Mouse (Mus musculus): ENCODE measurements around the gene Clasp2. TPM values are rescaled to one million over a fixed set of nuclear protein-coding genes. Genes with fewer than 3 reads are reported as not detected.
"Not testable (repeated sequence)": the region's sequence is repeated elsewhere in the genome, so short reads cannot be mapped to it uniquely, and the experiment has no call there.

Gene Clasp2
- polyA plus RNA-seq, 1 experiment from 2014 or later: 41.0 TPM

DNA sequence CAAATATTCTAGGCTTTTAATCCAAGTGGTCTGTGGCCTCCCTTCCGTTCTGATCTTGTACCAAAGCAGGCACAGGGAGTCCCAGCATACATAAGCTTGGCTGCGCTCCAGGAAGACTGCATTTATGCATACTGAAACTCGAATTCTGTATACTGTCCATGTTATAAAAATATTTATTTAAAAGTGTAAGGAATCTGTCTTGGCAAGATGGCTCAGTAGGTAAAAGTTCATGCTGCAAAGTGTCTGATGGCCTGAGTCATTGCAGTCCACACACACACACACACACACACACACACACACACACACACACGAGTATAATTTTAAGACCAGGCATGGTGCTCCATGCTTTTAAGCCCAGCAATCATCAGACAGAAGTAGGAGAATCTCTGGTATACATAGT is 161.9 kb downstream of the Clasp2 start:
- H3K27me3 ChIP-seq: no peaks in the 10 kb centered on the region
- no peak overlapping the region for H3K9ac ChIP-seq
- 84% methylated on average over 4 of the region's 4 CpGs for WGBS
- no peak for ATAC-seq (ENCODE audit: insufficient number of reproducible peaks, insufficient read depth, low FRiP score, low TSS enrichment)
- H3K27ac ChIP-seq: no peak overlapping the region
- H3K9me3 ChIP-seq: no peaks in the 10 kb centered on the region
- H3K4me3 ChIP-seq: no peak overlapping the region
- H3K4me1 ChIP-seq: no peaks in the 10 kb centered on the region
- H3K36me3 ChIP-seq: peaks cover 37% of the 10 kb centered on the region
- H3K4me2 ChIP-seq (replicated peaks): no peak overlapping the region

DNA sequence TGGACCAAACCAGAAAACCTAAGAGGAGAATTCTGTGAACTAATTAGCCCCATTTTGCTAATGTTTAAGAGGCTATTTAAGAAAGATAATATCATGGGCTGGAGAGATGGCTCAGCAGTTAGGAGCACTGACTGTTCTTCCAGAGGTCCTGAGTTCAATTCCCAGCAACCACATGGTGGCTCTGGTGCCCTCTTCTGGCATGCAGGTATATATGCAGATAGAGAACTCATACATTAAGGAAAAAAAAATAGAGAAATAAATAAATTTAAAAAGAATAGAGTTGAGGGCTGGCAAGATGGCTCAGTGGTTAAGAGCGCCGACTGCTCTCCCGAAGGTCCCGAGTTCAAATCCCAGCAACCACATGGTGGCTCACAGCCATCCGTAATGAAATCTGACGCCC is 163.0 kb downstream of the Clasp2 start:
- not testable (repeated sequence) for H3K27ac ChIP-seq; H3K4me2 ChIP-seq (replicated peaks); H3K9me3 ChIP-seq; H3K4me3 ChIP-seq; ATAC-seq (ENCODE audit: insufficient number of reproducible peaks, insufficient read depth, low FRiP score, low TSS enrichment); H3K27me3 ChIP-seq; H3K4me1 ChIP-seq; H3K9ac ChIP-seq
- 95% methylated on average over 6 of the region's 6 CpGs for WGBS
- peaks cover 44% of the 10 kb centered on the region for H3K36me3 ChIP-seq

DNA sequence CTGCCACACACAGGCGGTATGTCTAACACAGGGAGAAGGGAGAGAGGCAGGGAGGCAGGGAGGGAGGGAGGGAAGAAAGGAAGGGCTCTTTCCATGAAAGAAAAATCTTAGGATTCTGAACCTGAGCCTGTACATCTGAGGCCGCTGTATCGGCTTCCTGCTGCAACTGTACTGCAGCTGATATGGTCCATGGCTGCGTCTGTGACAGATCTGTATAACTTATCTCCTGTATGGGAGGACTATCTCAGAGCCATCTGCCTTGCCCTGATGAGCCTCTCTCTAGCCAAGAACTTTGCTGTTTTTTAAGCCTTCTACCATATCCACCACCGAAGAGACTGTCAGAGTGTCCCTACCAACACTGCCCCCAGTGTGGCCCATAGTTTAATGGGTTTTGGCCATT is 174.5 kb downstream of the Clasp2 start:
- ATAC-seq (ENCODE audit: insufficient number of reproducible peaks, insufficient read depth, low FRiP score, low TSS enrichment): no peak
- H3K27me3 ChIP-seq: no peaks in the 10 kb centered on the region
- H3K4me1 ChIP-seq: no peaks in the 10 kb centered on the region
- no peak overlapping the region for H3K4me3 ChIP-seq
- no peaks in the 10 kb centered on the region for H3K9me3 ChIP-seq
- H3K36me3 ChIP-seq: peaks cover 43% of the 10 kb centered on the region
- WGBS: 92% methylated on average over 5 of the region's 5 CpGs
- H3K9ac ChIP-seq: no peak overlapping the region
- no peak overlapping the region for H3K4me2 ChIP-seq (replicated peaks)
- H3K27ac ChIP-seq: no peak overlapping the region

DNA sequence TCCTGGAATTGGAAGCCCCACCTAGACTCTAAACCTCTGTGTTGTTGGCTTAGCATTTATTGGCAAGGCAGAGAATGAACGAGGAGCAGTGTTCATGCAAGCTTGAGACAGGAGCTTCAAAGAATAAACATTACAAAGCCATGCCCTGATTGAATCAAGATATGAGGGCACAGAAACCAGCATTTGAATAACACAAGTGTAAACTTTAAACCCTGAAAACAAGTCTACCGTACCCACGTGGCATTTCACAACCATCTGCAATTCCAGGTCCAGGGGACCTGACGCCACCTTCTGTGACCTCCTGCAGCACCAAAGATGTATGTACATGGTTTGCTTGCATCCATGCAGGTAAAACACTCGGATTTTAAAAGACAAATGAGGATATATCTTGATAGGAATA is 181.4 kb downstream of the Clasp2 start:
- Histone ChIP-seq H3K4me2 (replicated peaks) (no peak overlapping the region), H3K27ac (no peak overlapping the region), H3K36me3 (peaks cover 12% of the 10 kb centered on the region), H3K9me3 (no peaks in the 10 kb centered on the region), H3K9ac (no peak overlapping the region), H3K4me3 (no peak overlapping the region), H3K27me3 (no peaks in the 10 kb centered on the region), H3K4me1 (no peaks in the 10 kb centered on the region)
- 91% methylated on average over 5 of the region's 5 CpGs for WGBS
- ATAC-seq (ENCODE audit: insufficient number of reproducible peaks, insufficient read depth, low FRiP score, low TSS enrichment): no peak

DNA sequence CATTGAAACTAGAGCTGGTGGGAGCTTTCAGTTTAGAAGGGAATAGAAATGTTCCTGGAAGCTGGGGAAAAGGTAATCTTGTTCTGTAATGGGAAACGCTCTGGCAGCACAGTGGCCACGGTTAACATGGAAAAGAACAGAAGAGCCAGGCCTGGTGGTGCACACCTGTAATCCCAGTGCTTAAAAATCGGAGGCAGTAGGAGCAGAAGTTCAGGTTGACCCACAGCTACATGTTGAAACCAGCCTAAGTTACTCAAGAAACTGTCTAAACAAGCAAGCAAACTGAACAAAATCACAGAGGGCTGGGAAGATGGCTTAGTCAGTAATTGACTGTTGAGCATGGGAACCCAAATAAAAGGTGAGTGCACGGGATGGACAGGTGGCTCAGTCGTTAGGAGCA is 183.6 kb downstream of the Clasp2 start:
- no peak overlapping the region for H3K4me2 ChIP-seq (replicated peaks)
- no peak overlapping the region for H3K27ac ChIP-seq
- ATAC-seq (ENCODE audit: insufficient number of reproducible peaks, insufficient read depth, low FRiP score, low TSS enrichment): no peak
- no peaks in the 10 kb centered on the region for H3K4me1 ChIP-seq
- WGBS: 87% methylated on average over 5 of the region's 5 CpGs
- no peaks in the 10 kb centered on the region for H3K27me3 ChIP-seq
- peaks cover 8% of the 10 kb centered on the region for H3K36me3 ChIP-seq
- H3K9me3 ChIP-seq: no peaks in the 10 kb centered on the region
- H3K4me3 ChIP-seq: no peak overlapping the region
- no peak overlapping the region for H3K9ac ChIP-seq

DNA sequence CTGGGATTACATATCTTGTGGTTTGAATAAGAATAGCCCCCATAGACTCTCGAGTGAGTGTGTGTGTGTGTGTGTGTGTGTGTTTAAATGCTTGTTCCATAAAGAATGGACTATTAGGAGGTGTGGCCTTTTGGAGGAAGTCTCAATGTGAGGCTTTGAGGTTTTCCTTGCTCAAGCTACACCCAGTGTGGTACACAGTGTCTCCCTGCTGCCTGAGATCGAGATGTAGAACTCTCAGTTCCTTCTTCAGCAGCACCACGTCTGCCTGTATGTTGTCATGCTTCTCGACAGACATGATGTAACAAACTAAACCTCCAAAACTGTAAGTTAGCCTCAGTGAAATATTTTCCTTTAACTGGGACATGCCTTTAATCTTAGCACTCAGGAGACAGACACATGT is 187.3 kb downstream of the Clasp2 start:
- H3K9me3 ChIP-seq: no peaks in the 10 kb centered on the region
- no peaks in the 10 kb centered on the region for H3K36me3 ChIP-seq
- H3K4me3 ChIP-seq: no peak overlapping the region
- peaks cover 13% of the 10 kb centered on the region for H3K4me1 ChIP-seq
- no peaks in the 10 kb centered on the region for H3K27me3 ChIP-seq
- no peak for ATAC-seq (ENCODE audit: insufficient number of reproducible peaks, insufficient read depth, low FRiP score, low TSS enrichment)
- H3K9ac ChIP-seq: no peak overlapping the region
- H3K4me2 ChIP-seq (replicated peaks): no peak overlapping the region
- 84% methylated on average over 4 of the region's 4 CpGs for WGBS
- no peak overlapping the region for H3K27ac ChIP-seq

- Histone ChIP-seq H3K27ac (no peak overlapping the region), H3K4me3 (no peak overlapping the region; the same call in 1 of the 2 replicates), H3K9ac (no peak overlapping the region), H3K27me3 (no peaks in the 10 kb centered on the region), H3K9me3 (no peaks in the 10 kb centered on the region), H3K4me2 (replicated peaks) (peak overlapping the region; percentile 52; the same call in 1 of the 2 replicates), H3K4me1 (peaks cover 14% of the 10 kb centered on the region), H3K36me3 (no peaks in the 10 kb centered on the region)
- 74% methylated on average over 1 of the region's 1 CpGs for WGBS
- ATAC-seq (ENCODE audit: insufficient number of reproducible peaks, insufficient read depth, low FRiP score, low TSS enrichment): no peak
These were observed 188.4 kb downstream of the Clasp2 start for GRCm38 (mm10) chr9:113929676-113930075.

- Histone ChIP-seq H3K9me3 (no peaks in the 10 kb centered on the region), H3K27ac (peak within 1 kb of the TSS; percentile 87), H3K36me3 (no peaks in the 10 kb centered on the region), H3K4me1 (peaks cover 14% of the 10 kb centered on the region), H3K4me2 (replicated peaks) (peak within 1 kb of the TSS; percentile 85), H3K9ac (peak within 1 kb of the TSS; percentile 89), H3K4me3 (peak within 1 kb of the TSS; percentile 91), H3K27me3 (no peaks in the 10 kb centered on the region)
- ATAC-seq (ENCODE audit: insufficient number of reproducible peaks, insufficient read depth, low FRiP score, low TSS enrichment): peak; percentile 96
- under 1% methylated on average over 63 of the region's 86 CpGs for WGBS
These were observed 189.5 kb downstream of the Clasp2 start, which contains the start of gene Ubp1 for GRCm38 (mm10) chr9:113930534-113931374. Ubp1 (plus strand) TSS chr9:113930934.

GRCm38 (mm10) chr9:113931375-113932099 is 190.3 kb downstream of the Clasp2 start:
- Histone ChIP-seq H3K4me3 (peak overlapping the region; percentile 91), H3K4me1 (peaks cover 14% of the 10 kb centered on the region), H3K4me2 (replicated peaks) (peak overlapping the region; percentile 85), H3K9me3 (no peaks in the 10 kb centered on the region), H3K27ac (peak overlapping the region; percentile 87), H3K9ac (peak overlapping the region; percentile 89), H3K27me3 (no peaks in the 10 kb centered on the region), H3K36me3 (no peaks in the 10 kb centered on the region)
- ATAC-seq (ENCODE audit: insufficient number of reproducible peaks, insufficient read depth, low FRiP score, low TSS enrichment): peak; percentile 6; the same call in 1 of the 2 replicates
- WGBS: under 1% methylated on average over 73 of the region's 91 CpGs

DNA sequence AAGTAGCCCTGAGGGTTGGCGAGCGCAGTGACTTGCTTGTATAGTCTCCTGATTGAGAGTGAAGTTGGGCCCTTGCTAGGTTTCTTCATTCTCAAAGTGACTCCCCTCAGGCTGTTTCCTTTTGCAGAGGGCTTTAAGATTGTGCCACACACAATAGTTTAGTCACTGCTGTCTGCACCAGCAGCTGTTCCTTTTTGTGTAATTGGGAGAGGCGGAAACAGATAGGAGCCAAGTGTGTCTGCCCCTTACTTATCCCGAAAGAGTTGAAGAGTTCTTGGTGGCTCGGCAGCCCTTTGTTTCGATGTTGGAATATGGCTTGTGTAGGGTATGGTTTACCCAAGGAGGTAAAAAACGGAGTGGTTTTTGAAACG is 190.8 kb downstream of the Clasp2 start:
- Histone ChIP-seq H3K36me3 (no peaks in the 10 kb centered on the region), H3K9me3 (no peaks in the 10 kb centered on the region), H3K9ac (peak overlapping the region; percentile 89), H3K4me2 (replicated peaks) (peak overlapping the region; percentile 85), H3K27ac (peak overlapping the region; percentile 87), H3K4me3 (peak overlapping the region; percentile 91), H3K4me1 (peaks cover 14% of the 10 kb centered on the region), H3K27me3 (no peaks in the 10 kb centered on the region)
- 4% methylated on average over 8 of the region's 8 CpGs for WGBS
- ATAC-seq (ENCODE audit: insufficient number of reproducible peaks, insufficient read depth, low FRiP score, low TSS enrichment): no peak

DNA sequence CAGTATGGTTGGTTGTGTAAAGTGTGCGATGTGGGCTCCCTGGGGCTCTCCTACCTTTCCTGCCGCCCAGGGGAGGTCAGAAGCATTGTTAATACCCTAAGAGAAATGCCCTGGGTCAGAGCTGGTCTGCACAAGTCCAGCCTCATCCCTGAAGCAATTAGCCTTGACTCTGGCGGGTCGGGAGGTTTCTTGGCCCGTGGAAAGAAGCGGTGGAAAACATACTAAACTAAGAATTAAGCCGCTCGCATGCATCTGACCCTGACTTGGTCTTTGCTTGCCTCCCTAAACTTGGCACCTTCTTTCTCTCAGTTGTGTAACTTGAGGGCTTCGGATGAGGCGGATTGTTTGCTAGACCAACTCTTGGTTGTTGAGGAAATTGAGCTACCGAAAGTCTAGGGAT is 191.2 kb downstream of the Clasp2 start:
- peak overlapping the region; percentile 89 for H3K9ac ChIP-seq
- no peak for ATAC-seq (ENCODE audit: insufficient number of reproducible peaks, insufficient read depth, low FRiP score, low TSS enrichment)
- H3K36me3 ChIP-seq: no peaks in the 10 kb centered on the region
- no peaks in the 10 kb centered on the region for H3K9me3 ChIP-seq
- 18% methylated on average over 11 of the region's 11 CpGs for WGBS
- peak overlapping the region; percentile 85 for H3K4me2 ChIP-seq (replicated peaks)
- no peak overlapping the region for H3K27ac ChIP-seq
- peaks cover 14% of the 10 kb centered on the region for H3K4me1 ChIP-seq
- peak overlapping the region; percentile 91 for H3K4me3 ChIP-seq
- no peaks in the 10 kb centered on the region for H3K27me3 ChIP-seq

GRCm38 (mm10) chr9:113935638-113936037 is 194.4 kb downstream of the Clasp2 start:
- no peak overlapping the region for H3K4me3 ChIP-seq
- no peak overlapping the region for H3K27ac ChIP-seq
- no peak overlapping the region for H3K9ac ChIP-seq
- H3K9me3 ChIP-seq: no peaks in the 10 kb centered on the region
- H3K36me3 ChIP-seq: no peaks in the 10 kb centered on the region
- H3K4me1 ChIP-seq: peaks cover 16% of the 10 kb centered on the region
- ATAC-seq (ENCODE audit: insufficient number of reproducible peaks, insufficient read depth, low FRiP score, low TSS enrichment): no peak
- no peaks in the 10 kb centered on the region for H3K27me3 ChIP-seq
- 72% methylated on average over 5 of the region's 5 CpGs for WGBS
- no peak overlapping the region for H3K4me2 ChIP-seq (replicated peaks)

Data from embryonic facial prominence, embryonic 12.5 days (tissue).